Mouse (Mus musculus): ENCODE data around the gene Nckap1l.

- TF ChIP-seq TAL1 (IDR thresholded peaks at IDR 0.05; ENCODE audit: low read length) (no peak), GATA1 (IDR thresholded peaks at IDR 0.05; ENCODE audit: low read length) (no peak)
Observed at GRCm38 (mm10) chr15:103513621-103514031, 60.0 kb downstream of the Nckap1l start.

Data from erythroblast, embryonic 14.5 days (primary cell).